Mouse (Mus musculus): ENCODE data around the gene Cfap97d1. TPM values are rescaled to one million over a fixed set of nuclear protein-coding genes. Genes with fewer than 3 reads are reported as not detected.

Gene Cfap97d1
- total and polyA plus RNA-seq, 3 experiments: not detected

DNA sequence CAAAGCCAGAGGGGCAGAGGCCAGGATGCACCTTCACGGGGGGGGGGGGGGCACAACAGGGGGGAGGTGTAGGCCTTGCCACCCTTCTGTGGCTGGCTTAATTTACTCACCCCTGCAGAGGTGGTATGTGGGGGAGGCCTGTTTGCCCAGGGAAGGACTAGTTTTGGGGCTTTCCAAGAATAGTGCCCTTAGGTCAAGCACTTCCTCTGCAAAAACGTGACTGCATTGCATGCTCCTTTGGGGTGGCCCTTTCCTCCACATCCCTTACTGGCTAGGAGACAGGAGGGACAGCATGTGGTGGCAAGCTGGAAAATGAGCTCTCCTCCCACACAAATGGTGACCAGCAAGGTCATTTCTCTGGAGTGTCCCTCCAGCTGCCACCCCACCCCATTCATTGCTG, 18.5 kb upstream of the Cfap97d1 start:
- Histone ChIP-seq H3K4me1 (ENCODE audit: control insufficient read depth in 1 of 2, insufficient read depth in 2 of 2, low read length in 2 of 2) (no peaks in the 10 kb centered on the region), H3K27me3 (ENCODE audit: control insufficient read depth in 1 of 2, insufficient read depth in 2 of 2, low read length in 2 of 2) (peaks cover 3 to 8% of the 10 kb centered on the region in 2 experiments), H3K27ac (ENCODE audit: control insufficient read depth, low read depth, low read length) (no peak overlapping the region), H3K9me3 (replicated peaks; ENCODE audit: insufficient read depth, low read length) (no peaks in the 10 kb centered on the region), H3K9ac (ENCODE audit: control insufficient read depth, low read depth, low read length, poor library complexity, severe bottlenecking) (no peak overlapping the region), H3K36me3 (ENCODE audit: control insufficient read depth in 1 of 2, insufficient read depth in 2 of 2, low read length in 2 of 2) (no peaks in the 10 kb centered on the region), H3K79me2 (ENCODE audit: control insufficient read depth, insufficient read depth, low read length, poor library complexity) (no peaks in the 10 kb centered on the region), H3K4me3 (ENCODE audit: control insufficient read depth in 1 of 2, insufficient read depth in 1 of 2, low read depth in 2 of 2, low read length in 2 of 2) (no peak overlapping the region)
- DNase-seq (ENCODE audit: low read depth, low spot score): no peak
- no peak for TF ChIP-seq RCOR1 (IDR thresholded peaks at IDR 0.05; ENCODE audit: low read depth, low read length)
- TF ChIP-seq GABPA (IDR thresholded peaks at IDR 0.05; ENCODE audit: low read depth, low read length): no peak
- no peak for TF ChIP-seq POLR2A (IDR thresholded peaks at IDR 0.05; ENCODE audit: control insufficient read depth in 1 of 2, insufficient read depth in 1 of 2, low read depth in 1 of 2, low read length in 2 of 2, poor library complexity in 1 of 2)
- no peak for TF ChIP-seq CHD1 (IDR thresholded peaks at IDR 0.05; ENCODE audit: low read depth, low read length)
- no peak for TF ChIP-seq ZNF384 (IDR thresholded peaks at IDR 0.05; ENCODE audit: low read depth, low read length)
- TF ChIP-seq TCF12 (IDR thresholded peaks at IDR 0.05; ENCODE audit: low read depth, low read length): no peak
- no peak for TF ChIP-seq MAZ (IDR thresholded peaks at IDR 0.05; ENCODE audit: low read depth, low read length)
- no peak for TF ChIP-seq ZMIZ1 (IDR thresholded peaks at IDR 0.05; ENCODE audit: low read depth, low read length)

DNA sequence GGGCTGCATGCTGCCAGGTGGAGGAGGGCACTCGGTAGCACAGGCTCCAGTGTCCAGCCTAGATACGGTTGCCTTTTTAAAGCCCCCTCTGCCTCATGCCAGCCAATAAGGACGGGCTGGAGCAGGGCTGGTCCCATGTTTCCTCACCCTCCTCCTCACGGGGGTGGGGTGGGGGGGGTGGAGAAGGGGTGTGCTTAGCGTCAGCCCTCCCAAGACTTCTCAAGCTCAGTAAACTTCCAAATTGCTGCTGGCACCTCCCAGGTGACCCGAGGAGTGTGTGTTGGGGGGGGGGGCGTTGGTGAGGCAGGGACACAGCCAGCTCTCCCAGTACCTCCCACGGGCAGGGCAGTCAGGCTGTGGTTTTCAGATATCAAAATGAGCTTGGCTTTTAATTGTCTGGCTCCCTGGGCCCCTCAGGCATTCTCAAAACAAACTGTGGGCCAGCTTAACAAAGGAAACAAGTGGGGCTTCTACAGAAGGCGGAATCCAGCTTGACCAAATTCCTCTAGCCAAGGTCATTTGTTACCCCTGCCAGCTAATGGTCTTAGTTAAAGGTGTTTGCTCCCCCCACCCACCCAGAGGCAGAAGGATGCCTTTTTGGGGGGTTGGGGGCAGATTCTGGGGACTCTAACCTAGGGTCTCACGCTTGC, 17.0 kb upstream of the Cfap97d1 start, which contains the start of gene Sost:
TSS of gene Sost (minus strand) at position 51 of the 650 bp plus-strand sequence.
- H3K9me3 ChIP-seq (replicated peaks; ENCODE audit: insufficient read depth, low read length): no peaks in the 10 kb centered on the region
- no peak within 1 kb of the TSS for H3K4me3 ChIP-seq (ENCODE audit: control insufficient read depth in 1 of 2, insufficient read depth in 1 of 2, low read depth in 2 of 2, low read length in 2 of 2)
- TF ChIP-seq NELFE (IDR thresholded peaks at IDR 0.05; ENCODE audit: low read depth, low read length): no peak
- H3K27me3 ChIP-seq (ENCODE audit: control insufficient read depth in 1 of 2, insufficient read depth in 2 of 2, low read length in 2 of 2): peaks cover 0 to under 1% of the 10 kb centered on the region in 2 experiments; a peak in 1 of 4 replicates
- H3K9ac ChIP-seq (ENCODE audit: control insufficient read depth, low read depth, low read length, poor library complexity, severe bottlenecking): no peak within 1 kb of the TSS
- no peak within 1 kb of the TSS for H3K27ac ChIP-seq (ENCODE audit: control insufficient read depth, low read depth, low read length)
- H3K79me2 ChIP-seq (ENCODE audit: control insufficient read depth, insufficient read depth, low read length, poor library complexity): no peaks in the 10 kb centered on the region
- H3K4me1 ChIP-seq (ENCODE audit: control insufficient read depth in 1 of 2, insufficient read depth in 2 of 2, low read length in 2 of 2): no peaks in the 10 kb centered on the region
- H3K36me3 ChIP-seq (ENCODE audit: control insufficient read depth in 1 of 2, insufficient read depth in 2 of 2, low read length in 2 of 2): no peaks in the 10 kb centered on the region
- no peak for DNase-seq (ENCODE audit: low read depth, low spot score)

DNA sequence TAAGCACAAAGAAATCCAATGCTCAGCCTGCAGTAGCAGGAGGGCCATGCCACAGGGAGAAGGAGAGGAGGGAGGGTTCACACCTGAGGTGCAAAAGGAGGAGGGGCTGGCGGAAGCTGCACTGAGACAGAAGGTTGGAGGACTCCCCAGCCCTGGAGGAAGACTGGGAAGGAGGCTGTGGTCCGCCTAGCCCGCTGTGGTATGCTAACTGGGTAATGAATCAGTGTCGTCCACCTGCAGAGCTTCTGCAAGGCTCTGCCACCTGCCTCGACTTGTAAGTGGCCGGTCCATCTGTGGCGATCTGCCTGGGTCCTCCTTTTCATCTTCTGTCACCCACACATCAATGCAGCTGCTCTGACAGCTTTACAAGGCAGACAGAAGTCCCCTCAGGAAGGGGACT, 15.8 kb upstream of the Cfap97d1 start:
- no peaks in the 10 kb centered on the region for H3K79me2 ChIP-seq (ENCODE audit: control insufficient read depth, insufficient read depth, low read length, poor library complexity)
- no peaks in the 10 kb centered on the region for H3K9me3 ChIP-seq (replicated peaks; ENCODE audit: insufficient read depth, low read length)
- H3K4me1 ChIP-seq (ENCODE audit: control insufficient read depth in 1 of 2, insufficient read depth in 2 of 2, low read length in 2 of 2): no peaks in the 10 kb centered on the region
- H3K27ac ChIP-seq (ENCODE audit: control insufficient read depth, low read depth, low read length): no peak overlapping the region
- H3K27me3 ChIP-seq (ENCODE audit: control insufficient read depth in 1 of 2, insufficient read depth in 2 of 2, low read length in 2 of 2): no peaks in the 10 kb centered on the region
- TF ChIP-seq ELF1 (IDR thresholded peaks at IDR 0.05; ENCODE audit: low read depth, low read length) (no peak), SMC3 (IDR thresholded peaks at IDR 0.05; ENCODE audit: low read depth, low read length) (no peak), MAZ (IDR thresholded peaks at IDR 0.05; ENCODE audit: low read depth, low read length) (no peak), SIN3A (IDR thresholded peaks at IDR 0.05; ENCODE audit: low read length) (no peak), POLR2A (IDR thresholded peaks at IDR 0.05; ENCODE audit: control insufficient read depth in 1 of 2, insufficient read depth in 1 of 2, low read depth in 1 of 2, low read length in 2 of 2, poor library complexity in 1 of 2) (no peak), GATA1 (IDR thresholded peaks at IDR 0.05; ENCODE audit: low read depth, low read length) (no peak), MAX (IDR thresholded peaks at IDR 0.05; ENCODE audit: low read length) (no peak), EP300 (IDR thresholded peaks at IDR 0.05; ENCODE audit: low read depth in 1 of 2, low read length in 2 of 2) (no peak), UBTF (IDR thresholded peaks at IDR 0.05; ENCODE audit: borderline replicate concordance, insufficient read depth, low read depth, low read length) (no peak), HCFC1 (IDR thresholded peaks at IDR 0.05; ENCODE audit: low read depth, low read length) (no peak), TBP (IDR thresholded peaks at IDR 0.05; ENCODE audit: low read depth, low read length) (no peak), RAD21 (IDR thresholded peaks at IDR 0.05; ENCODE audit: low read depth, low read length) (no peak), KAT2A (conservative IDR thresholded peaks at IDR 0.05; ENCODE audit: low read depth, low read length) (no peak), ETS1 (IDR thresholded peaks at IDR 0.05; ENCODE audit: low read depth, low read length) (no peak), ZNF384 (IDR thresholded peaks at IDR 0.05; ENCODE audit: low read depth, low read length) (no peak), E2F4 (IDR thresholded peaks at IDR 0.05; ENCODE audit: borderline replicate concordance, low read depth, low read length) (no peak)
- DNase-seq (ENCODE audit: low read depth, low spot score): no peak
- H3K9ac ChIP-seq (ENCODE audit: control insufficient read depth, low read depth, low read length, poor library complexity, severe bottlenecking): no peak overlapping the region
- no peak overlapping the region for H3K4me3 ChIP-seq (ENCODE audit: control insufficient read depth in 1 of 2, insufficient read depth in 1 of 2, low read depth in 2 of 2, low read length in 2 of 2)
- H3K36me3 ChIP-seq (ENCODE audit: control insufficient read depth in 1 of 2, insufficient read depth in 2 of 2, low read length in 2 of 2): no peaks in the 10 kb centered on the region
